In the genomic region with DNA sequence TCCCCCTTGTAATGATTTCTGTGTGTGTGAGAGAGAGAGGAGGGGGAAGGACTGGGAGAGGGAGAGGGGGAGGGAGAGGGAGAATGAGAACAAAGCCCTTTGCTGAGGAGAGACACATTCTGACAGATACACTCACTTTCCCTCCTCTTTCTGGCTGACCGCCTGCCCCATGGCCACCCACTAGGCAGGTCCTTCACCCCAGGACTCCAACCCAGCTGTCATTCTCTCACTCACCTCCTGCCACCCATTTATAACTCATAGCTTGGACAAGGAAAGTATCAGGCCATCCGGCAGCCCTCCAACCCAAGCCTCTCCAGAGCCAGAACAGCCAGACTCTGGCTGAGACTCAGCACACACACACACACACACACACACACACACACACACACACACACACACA, we compare ENCODE assay signal across 13 mouse cellular contexts. TPM values are rescaled to one million over a fixed set of nuclear protein-coding genes. Genes with fewer than 3 reads are reported as not detected.
A peak's percentile ranks its signal among the peaks of the same experiment; 100 is the strongest.
DNase-seq lines count a peak whose midpoint lies in the region; ATAC-seq and TF ChIP-seq lines count a peak whose summit lies in the region.
"Had no signal": no experiment of that assay in that cellular context is flagged by ENCODE, and none has a peak within 500 bp of the region (broad histone marks: within the 10 kb centered on the region; RNA-seq: fewer than 3 reads in every experiment).

No protein-coding gene starts in this region.

- peak; percentile 32 for DNase-seq in embryo, embryonic 10.5 days (ENCODE audit: low spot score)
- DNase-seq in embryo, embryonic 11 days, result no peak
- no peak for DNase-seq in lung, postnatal 14 days
- peak; percentile 53 for DNase-seq in heart, postnatal 4 days
- DNase-seq in midbrain, postnatal 0 days (ENCODE audit: low spot score), result peak; percentile 67
- no peak for DNase-seq in frontal cortex, postnatal 36 days (ENCODE audit: low spot score in 2 of 2)
- DNase-seq in cerebellum, adult 8-10 months, result no peak
- DNase-seq: kidney, postnatal 10 days had no signal

- no peak overlapping the region for H3K9ac ChIP-seq in lung, embryonic 15.5 days
- no peak overlapping the region for H3K9ac ChIP-seq in midbrain, postnatal 0 days (replicated peaks; ENCODE audit: low read length, poor library complexity, severe bottlenecking)
- H3K9ac ChIP-seq: stomach, embryonic 15.5 days had no signal

- 4% methylated on average over 2 of the region's 2 CpGs for WGBS in lung, embryonic 15.5 days
- 12% methylated on average over 2 of the region's 2 CpGs for WGBS in midbrain, postnatal 0 days

- no peak overlapping the region for H3K4me3 ChIP-seq in lung, embryonic 15.5 days
- no peak overlapping the region for H3K4me3 ChIP-seq in midbrain, postnatal 0 days (ENCODE audit: low read depth, low read length)
- H3K4me3 ChIP-seq: megakaryocyte, embryonic 14.5 days; stomach, embryonic 15.5 days had no signal

- no peaks in the 10 kb centered on the region for H3K36me3 ChIP-seq in lung, embryonic 15.5 days
- H3K36me3 ChIP-seq in midbrain, postnatal 0 days (ENCODE audit: insufficient read depth, low read length), result no peaks in the 10 kb centered on the region
- H3K36me3 ChIP-seq: stomach, embryonic 15.5 days had no signal

- H3K27me3 ChIP-seq in lung, embryonic 15.5 days, result no peaks in the 10 kb centered on the region
- no peaks in the 10 kb centered on the region for H3K27me3 ChIP-seq in midbrain, postnatal 0 days (ENCODE audit: insufficient read depth, low read length)
- H3K27me3 ChIP-seq: stomach, embryonic 15.5 days had no signal

- H3K27ac ChIP-seq in lung, embryonic 15.5 days, result no peak overlapping the region
- no peak overlapping the region for H3K27ac ChIP-seq in midbrain, postnatal 0 days (ENCODE audit: low read depth, low read length)
- H3K27ac ChIP-seq: stomach, embryonic 15.5 days had no signal

- H3K9me3 ChIP-seq in lung, embryonic 15.5 days, result no peaks in the 10 kb centered on the region
- no peaks in the 10 kb centered on the region for H3K9me3 ChIP-seq in midbrain, postnatal 0 days (ENCODE audit: low read length)
- H3K9me3 ChIP-seq: megakaryocyte, embryonic 14.5 days; stomach, embryonic 15.5 days had no signal

- ATAC-seq in lung, embryonic 15.5 days (ENCODE audit: borderline replicate concordance, extremely low read depth, low FRiP score, low TSS enrichment), result peak; percentile 85
- peak; percentile 44; the same call in 1 of the 2 replicates for ATAC-seq in midbrain, postnatal 0 days (ENCODE audit: low FRiP score)

- no peaks in the 10 kb centered on the region for H3K4me1 ChIP-seq in lung, embryonic 15.5 days
- H3K4me1 ChIP-seq in midbrain, postnatal 0 days (ENCODE audit: insufficient read depth, low read length), result no peaks in the 10 kb centered on the region
- H3K4me1 ChIP-seq: stomach, embryonic 15.5 days had no signal

- H3K4me2 ChIP-seq in lung, embryonic 15.5 days, result no peak overlapping the region
- H3K4me2 ChIP-seq in midbrain, postnatal 0 days (ENCODE audit: low read depth, low read length, poor library complexity, severe bottlenecking), result no peak overlapping the region
- H3K4me2 ChIP-seq: stomach, embryonic 15.5 days had no signal

- TF ChIP-seq CTCF in midbrain, postnatal 0 days (IDR thresholded peaks at IDR 0.05), result no peak

RNA-seq across cellular contexts. Expression of gene Btn1a1, which starts 10.0 kb away (rescaled TPM):
- 0.14 and 0.26 TPM in 2 replicates for polyA plus RNA-seq in lung, embryonic 15.5 days (2015; fragmentation: Nextera tagmentation; extraction: Ambion mirVana)
- total RNA-seq in heart, postnatal 4 days (2021), result under 1 TPM; 0.11 to 0.24 TPM
- total RNA-seq in midbrain, postnatal 0 days (2014; rRNA removed), result 0.05 TPM in 1 of 2 replicates, not detected in the other
- 0.04 and 0.07 TPM in 2 replicates for polyA plus RNA-seq in midbrain, postnatal 0 days (2015; fragmentation: Nextera tagmentation; extraction: Ambion mirVana)
- total RNA-seq: common myeloid progenitor, adult 5-6 weeks; left cerebral cortex, postnatal 36 days had no signal

RNA-seq across cellular contexts. Expression of gene Btn2a2, which starts 13.0 kb away (rescaled TPM):
- polyA plus RNA-seq in lung, embryonic 15.5 days (2015; fragmentation: Nextera tagmentation; extraction: Ambion mirVana), result 0.16 and 0.21 TPM in 2 replicates
- total RNA-seq in heart, postnatal 4 days (2021), result not detected
- 0.16 TPM in 1 of 2 replicates, not detected in the other for total RNA-seq in midbrain, postnatal 0 days (2014; rRNA removed)
- polyA plus RNA-seq in midbrain, postnatal 0 days (2015; fragmentation: Nextera tagmentation; extraction: Ambion mirVana), result not detected in 2 replicates
- total RNA-seq: common myeloid progenitor, adult 5-6 weeks had no signal

RNA-seq across cellular contexts. Expression of gene Abt1, which starts 52.0 kb away (rescaled TPM):
- 13.6 and 14.2 TPM in 2 replicates for polyA plus RNA-seq in lung, embryonic 15.5 days (2015; fragmentation: Nextera tagmentation; extraction: Ambion mirVana)
- 1 to 10 TPM; 5.0 to 5.6 TPM for total RNA-seq in heart, postnatal 4 days (2021)
- total RNA-seq in midbrain, postnatal 0 days (2014; rRNA removed), result 4.9 and 7.3 TPM in 2 replicates
- polyA plus RNA-seq in midbrain, postnatal 0 days (2015; fragmentation: Nextera tagmentation; extraction: Ambion mirVana), result 5.2 and 6.0 TPM in 2 replicates

RNA-seq across cellular contexts. Expression of gene Hist1h4h, which starts 55.2 kb away (rescaled TPM):
- 6.9 and 8.1 TPM in 2 replicates for polyA plus RNA-seq in lung, embryonic 15.5 days (2015; fragmentation: Nextera tagmentation; extraction: Ambion mirVana)
- 1,000 to 10,000 TPM; 1,227 to 1,327 TPM for total RNA-seq in heart, postnatal 4 days (2021)
- 1,176 and 1,474 TPM in 2 replicates for total RNA-seq in midbrain, postnatal 0 days (2014; rRNA removed)
- polyA plus RNA-seq in midbrain, postnatal 0 days (2015; fragmentation: Nextera tagmentation; extraction: Ambion mirVana), result 3.9 and 4.0 TPM in 2 replicates

RNA-seq across cellular contexts. Expression of gene Hist1h2af, which starts 58.0 kb away (rescaled TPM):
- 6.2 and 8.4 TPM in 2 replicates for polyA plus RNA-seq in lung, embryonic 15.5 days (2015; fragmentation: Nextera tagmentation; extraction: Ambion mirVana)
- total RNA-seq in heart, postnatal 4 days (2021), result 100 to 1,000 TPM; 480 to 499 TPM
- total RNA-seq in midbrain, postnatal 0 days (2014; rRNA removed), result 52.3 and 293 TPM in 2 replicates
- 0.54 and 1.5 TPM in 2 replicates for polyA plus RNA-seq in midbrain, postnatal 0 days (2015; fragmentation: Nextera tagmentation; extraction: Ambion mirVana)

Comparison
In these comparisons a context has a peak if more than half of its experiments do, and no peak if none do; other contexts are left out.
1. DNase-seq: peak in embryo, embryonic 10.5 days (single experiment), heart, postnatal 4 days (single experiment) and midbrain, postnatal 0 days (single experiment); none in embryo, embryonic 11 days (single experiment), lung, postnatal 14 days (single experiment), frontal cortex, postnatal 36 days (0 of 2) and cerebellum, adult 8-10 months (single experiment).